In genomic region chr5:64265145-64265544, GRCm38 (mm10) we compare ENCODE assay signal across 9 mouse cellular contexts.
DNase-seq lines count a peak whose midpoint lies in the region; ATAC-seq and TF ChIP-seq lines count a peak whose summit lies in the region.
"Had no signal": no experiment of that assay in that cellular context is flagged by ENCODE, and none has a peak within 500 bp of the region (broad histone marks: within the 10 kb centered on the region; RNA-seq: fewer than 3 reads in every experiment).

No protein-coding gene starts in this region.

- H3K27me3 ChIP-seq in kidney, embryonic 15.5 days, result no peaks in the 10 kb centered on the region
- H3K27me3 ChIP-seq in lung, embryonic 14.5 days (ENCODE audit: insufficient read depth, low read length), result no peaks in the 10 kb centered on the region
- H3K27me3 ChIP-seq: embryonic facial prominence, embryonic 15.5 days had no signal

- H3K4me3 ChIP-seq in kidney, embryonic 15.5 days (replicated peaks), result no peak overlapping the region
- no peak overlapping the region for H3K4me3 ChIP-seq in lung, embryonic 14.5 days (ENCODE audit: low read depth, low read length)
- H3K4me3 ChIP-seq: embryonic facial prominence, embryonic 15.5 days had no signal

- peak; percentile 65 for DNase-seq in adrenal gland, postnatal 10 days
- DNase-seq in adrenal gland, postnatal 4 days (ENCODE audit: low spot score in 2 of 2), result no peak
- peak; percentile 72 for DNase-seq in kidney, adult 18-20 months
- DNase-seq in 3T3-L1 (ENCODE audit: low read depth, low spot score), result peak; percentile 72
- DNase-seq in cerebellum, adult 8-10 months, result peak; percentile 34
- DNase-seq in lung, embryonic 14.5 days, result peak; percentile 75
- no peak for DNase-seq in yolk sac, embryonic 10.5 days (ENCODE audit: low spot score)

- peaks cover 12% of the 10 kb centered on the region for H3K36me3 ChIP-seq in kidney, embryonic 15.5 days
- H3K36me3 ChIP-seq in lung, embryonic 14.5 days (ENCODE audit: insufficient read depth), result peaks cover 10% of the 10 kb centered on the region; the same call in 1 of the 2 replicates
- H3K36me3 ChIP-seq: embryonic facial prominence, embryonic 15.5 days had no signal

- 29% methylated on average over 3 of the region's 3 CpGs for WGBS in kidney, embryonic 15.5 days
- WGBS in lung, embryonic 14.5 days, result 25% methylated on average over 3 of the region's 3 CpGs

- H3K9ac ChIP-seq in kidney, embryonic 15.5 days, result no peak overlapping the region
- no peak overlapping the region for H3K9ac ChIP-seq in lung, embryonic 14.5 days
- H3K9ac ChIP-seq: embryonic facial prominence, embryonic 15.5 days had no signal

- peaks cover 15% of the 10 kb centered on the region for H3K4me1 ChIP-seq in kidney, embryonic 15.5 days
- H3K4me1 ChIP-seq in lung, embryonic 14.5 days (ENCODE audit: insufficient read depth), result no peaks in the 10 kb centered on the region

- peak; percentile 63 for TF ChIP-seq CTCF in lung, embryonic 14.5 days (IDR thresholded peaks at IDR 0.05; ENCODE audit: low read depth)

- H3K27ac ChIP-seq in kidney, embryonic 15.5 days, result no peak overlapping the region
- no peak overlapping the region for H3K27ac ChIP-seq in lung, embryonic 14.5 days (ENCODE audit: low read depth)
- H3K27ac ChIP-seq: embryonic facial prominence, embryonic 15.5 days had no signal

- H3K4me2 ChIP-seq in kidney, embryonic 15.5 days, result no peak overlapping the region
- H3K4me2 ChIP-seq in lung, embryonic 14.5 days, result no peak overlapping the region
- H3K4me2 ChIP-seq: embryonic facial prominence, embryonic 15.5 days had no signal

- no peaks in the 10 kb centered on the region for H3K9me3 ChIP-seq in kidney, embryonic 15.5 days (replicated peaks)
- H3K9me3 ChIP-seq in lung, embryonic 14.5 days (ENCODE audit: low read depth, low read length), result no peaks in the 10 kb centered on the region
- H3K9me3 ChIP-seq: embryonic facial prominence, embryonic 15.5 days had no signal

- ATAC-seq in kidney, embryonic 15.5 days (replicated peaks; ENCODE audit: low FRiP score), result no peak
- ATAC-seq in lung, embryonic 14.5 days (ENCODE audit: insufficient read depth), result peak; percentile 44; the same call in 1 of the 2 replicates

Comparison
In these comparisons a context has a peak if more than half of its experiments do, and no peak if none do; other contexts are left out.
1. DNase-seq: peak in adrenal gland, postnatal 10 days (single experiment), kidney, adult 18-20 months (single experiment), 3T3-L1 (single experiment), cerebellum, adult 8-10 months (single experiment) and lung, embryonic 14.5 days (single experiment); none in adrenal gland, postnatal 4 days (0 of 2) and yolk sac, embryonic 10.5 days (single experiment).